Comparison of ENCODE assay signal across 28 mouse cellular contexts in the genomic region with DNA sequence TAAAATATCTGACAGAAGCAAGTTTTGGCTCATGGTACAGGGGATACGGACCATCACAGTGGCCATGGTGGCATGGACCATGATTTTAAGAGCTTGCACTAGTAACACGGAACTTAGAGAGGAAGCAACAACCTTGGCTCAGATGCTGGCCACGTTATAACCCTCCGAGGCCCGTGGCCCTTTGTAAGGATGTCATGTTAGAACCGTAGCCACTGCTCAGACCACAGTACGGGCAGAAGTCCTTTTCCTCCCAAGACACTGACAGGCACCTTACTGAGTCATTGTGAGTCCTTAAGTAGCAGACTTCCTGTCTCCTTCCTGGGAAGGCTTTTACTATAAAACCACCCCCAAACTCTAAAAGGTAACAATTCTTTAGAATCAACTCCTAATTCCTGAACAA. TPM values are rescaled to one million over a fixed set of nuclear protein-coding genes. Genes with fewer than 3 reads are reported as not detected.
"Had no signal": no experiment of that assay in that cellular context is flagged by ENCODE, and none has a peak within 500 bp of the region (broad histone marks: within the 10 kb centered on the region; RNA-seq: fewer than 3 reads in every experiment).

No protein-coding gene starts in this region.

- H3K36me3 ChIP-seq: heart, embryonic 13.5 days; heart, embryonic 15.5 days; hindbrain, embryonic 13.5 days; hindbrain, embryonic 15.5 days; limb, embryonic 13.5 days; limb, embryonic 15.5 days; liver, embryonic 12.5 days had no signal

- ATAC-seq: hindbrain, postnatal 0 days; intestine, embryonic 16.5 days; liver, embryonic 12.5 days had no signal

- H3K4me3 ChIP-seq: heart, embryonic 13.5 days; heart, embryonic 15.5 days; hindbrain, embryonic 13.5 days; hindbrain, embryonic 15.5 days; limb, embryonic 13.5 days; limb, embryonic 15.5 days; liver, embryonic 12.5 days had no signal

- H3K4me1 ChIP-seq: heart, embryonic 15.5 days; hindbrain, embryonic 13.5 days; hindbrain, embryonic 15.5 days; limb, embryonic 13.5 days; limb, embryonic 15.5 days; liver, embryonic 12.5 days had no signal

- H3K27me3 ChIP-seq: heart, embryonic 13.5 days; heart, embryonic 15.5 days; hindbrain, embryonic 13.5 days; hindbrain, embryonic 15.5 days; limb, embryonic 13.5 days; limb, embryonic 15.5 days had no signal

- H3K9ac ChIP-seq: heart, embryonic 13.5 days; heart, embryonic 15.5 days; hindbrain, embryonic 13.5 days; hindbrain, embryonic 15.5 days; limb, embryonic 13.5 days; limb, embryonic 15.5 days; liver, embryonic 12.5 days; liver, embryonic 14.5 days had no signal

- DNase-seq: gastrocnemius, postnatal 25 days; heart, adult 18-20 months; heart, postnatal 14 days; heart, postnatal 4 days; kidney, adult 11 months; kidney, postnatal 10 days; kidney, postnatal 25 days; kidney, postnatal 4 days; layer of hippocampus, adult 9-11 months; layer of hippocampus, postnatal 36 days; left cerebral cortex, postnatal 4 days had no signal

- H3K27ac ChIP-seq: heart, embryonic 13.5 days; heart, embryonic 15.5 days; hindbrain, embryonic 13.5 days; hindbrain, embryonic 15.5 days; hindbrain, postnatal 0 days; limb, embryonic 13.5 days; limb, embryonic 15.5 days; liver, embryonic 12.5 days; liver, embryonic 14.5 days had no signal

RNA-seq across cellular contexts. Expression of a gene that starts 8.7 kb away (rescaled TPM):
- total RNA-seq: granulocyte monocyte progenitor cell, adult 5-6 weeks had no signal

RNA-seq across cellular contexts. Expression of a gene that starts 27.2 kb away (rescaled TPM):
- total RNA-seq: granulocyte monocyte progenitor cell, adult 5-6 weeks had no signal

RNA-seq across cellular contexts. Expression of a gene that starts 48.2 kb away (rescaled TPM):
- total RNA-seq: gastrocnemius, postnatal 25 days; gastrocnemius, postnatal 4 days; granulocyte monocyte progenitor cell, adult 5-6 weeks; heart, adult 18-20 months; heart, postnatal 14 days; heart, postnatal 4 days; liver, adult 2 months had no signal
- polyA plus RNA-seq: heart, embryonic 11.5 days; heart, embryonic 13.5 days; heart, embryonic 15.5 days; heart, postnatal 0 days; intestine, embryonic 16.5 days; kidney, embryonic 16.5 days; limb, embryonic 15.5 days; liver, adult 2 months; liver, embryonic 12.5 days; liver, embryonic 16.5 days had no signal
